In genomic region chr14:31193791-31194190, GRCm38 (mm10) we compare ENCODE assay signal across 19 mouse cellular contexts. TPM values are rescaled to one million over a fixed set of nuclear protein-coding genes. Genes with fewer than 3 reads are reported as not detected.
A peak's percentile ranks its signal among the peaks of the same experiment; 100 is the strongest.
DNase-seq lines count a peak whose midpoint lies in the region; ATAC-seq and TF ChIP-seq lines count a peak whose summit lies in the region.
"Had no signal": no experiment of that assay in that cellular context is flagged by ENCODE, and none has a peak within 500 bp of the region (broad histone marks: within the 10 kb centered on the region; RNA-seq: fewer than 3 reads in every experiment).

No protein-coding gene starts in this region.

- no peaks in the 10 kb centered on the region for H3K27me3 ChIP-seq in heart, adult 2 months (ENCODE audit: control insufficient read depth, insufficient read depth, low read length)
- H3K27me3 ChIP-seq: embryonic facial prominence, embryonic 13.5 days; limb, embryonic 15.5 days; megakaryocyte, embryonic 14.5 days had no signal

- TF ChIP-seq CTCF in heart, adult 2 months (IDR thresholded peaks at IDR 0.05), result no peak

- TF ChIP-seq POLR2A in heart, adult 2 months (IDR thresholded peaks at IDR 0.05; ENCODE audit: insufficient read depth, low read depth, low read length), result no peak

- peaks cover 20% of the 10 kb centered on the region for H3K4me1 ChIP-seq in heart, adult 2 months (ENCODE audit: control insufficient read depth, insufficient read depth, low read length)

- no peak overlapping the region for H3K9ac ChIP-seq in heart, adult 2 months (ENCODE audit: low read depth, low read length)
- H3K9ac ChIP-seq: embryonic facial prominence, embryonic 13.5 days; limb, embryonic 15.5 days had no signal

- peak; percentile 52 to 60 for DNase-seq in cerebellum, postnatal 10 days
- DNase-seq in heart, adult 2 months, result no peak
- DNase-seq in heart, postnatal 36 days, result no peak
- peak; percentile 61 for DNase-seq in layer of hippocampus, adult 9-11 months
- DNase-seq in layer of hippocampus, postnatal 25 days (ENCODE audit: extremely low spot score in 1 of 2, low spot score in 1 of 2), result no peak
- peak; percentile 67 for DNase-seq in brain, adult 2 months (ENCODE audit: low read depth, low spot score)
- no peak for DNase-seq in neural tube, embryonic 10.5 days (ENCODE audit: extremely low spot score, low spot score)
- DNase-seq: adrenal gland, adult 8-10 months; kidney, adult 8-10 months; kidney, postnatal 25 days; lung, adult 2 months had no signal

- H3K36me3 ChIP-seq in heart, adult 2 months (ENCODE audit: control insufficient read depth, insufficient read depth, low read length), result peaks cover 24% of the 10 kb centered on the region

- intact Hi-C loops in heart, adult 2 months (cut with DNase I), result loop anchor here (2.0 kb wide), 2 partner anchors 25 to 65 kb away; partner anchors contain the start of genes Smim4 and Stab1
- intact Hi-C loops in heart, postnatal 36 days (cut with DNase I), result loop anchor here (2.0 kb wide), 1 partner anchor 63 kb away; the partner anchor contains the start of gene Nt5dc2

- H3K4me3 ChIP-seq in heart, adult 2 months, result no peak overlapping the region
- H3K4me3 ChIP-seq: embryonic facial prominence, embryonic 13.5 days; limb, embryonic 15.5 days; megakaryocyte, embryonic 14.5 days had no signal

- ATAC-seq in cerebellum, adult (ENCODE audit: insufficient number of reproducible peaks, low FRiP score, low TSS enrichment), result no peak
- ATAC-seq: midbrain, embryonic 16.5 days had no signal

- peak overlapping the region; percentile 76 for H3K27ac ChIP-seq in heart, adult 2 months
- H3K27ac ChIP-seq: embryonic facial prominence, embryonic 13.5 days; limb, embryonic 15.5 days; stomach, postnatal 0 days had no signal

- no peak for TF ChIP-seq EP300 in heart, adult 2 months (IDR thresholded peaks at IDR 0.05; ENCODE audit: insufficient read depth, low read depth, low read length)

- 29% methylated on average over 7 of the region's 7 CpGs for WGBS in heart, adult 2 months

- H3K79me2 ChIP-seq in heart, adult 2 months (replicated peaks; ENCODE audit: control insufficient read depth, insufficient read depth, low read length), result peaks cover 2% of the 10 kb centered on the region

RNA-seq across cellular contexts. Expression of gene Tnnc1, which starts 14.3 kb away (rescaled TPM):
- 1,000 to 10,000 TPM; 5,084 to 5,508 TPM for total RNA-seq in heart, adult 2 months (2021)
- polyA plus RNA-seq in heart, adult 2 months (2012; rRNA removed), result 4,851 and 5,939 TPM in 2 replicates
- total RNA-seq in heart, postnatal 36 days (2021), result 1,000 to 10,000 TPM; 4,706 to 5,436 TPM
- total RNA-seq in layer of hippocampus, postnatal 25 days (2021), result 1 to 10 TPM; 2.2 to 3.1 TPM
- polyA plus RNA-seq: inflammation-experienced regulatory T-cells, adult 6 months had no signal

RNA-seq across cellular contexts. Expression of gene Nisch, which starts 23.0 kb away (rescaled TPM):
- 100 to 1,000 TPM; 123 to 129 TPM for total RNA-seq in heart, adult 2 months (2021)
- 187 and 223 TPM in 2 replicates for polyA plus RNA-seq in heart, adult 2 months (2012; rRNA removed)
- total RNA-seq in heart, postnatal 36 days (2021), result 100 to 1,000 TPM; 128 to 143 TPM
- total RNA-seq in layer of hippocampus, postnatal 25 days (2021), result 100 to 1,000 TPM; 431 to 467 TPM

RNA-seq across cellular contexts. Expression of gene Sema3g, which starts 23.9 kb away (rescaled TPM):
- total RNA-seq in heart, adult 2 months (2021), result 10 to 100 TPM; 15.0 to 15.1 TPM
- 6.1 and 8.0 TPM in 2 replicates for polyA plus RNA-seq in heart, adult 2 months (2012; rRNA removed)
- 10 to 100 TPM; 14.2 to 18.3 TPM for total RNA-seq in heart, postnatal 36 days (2021)
- 1 to 10 TPM; 4.4 to 5.0 TPM for total RNA-seq in layer of hippocampus, postnatal 25 days (2021)
- total RNA-seq: granulocyte monocyte progenitor cell, adult 5-6 weeks had no signal
- polyA plus RNA-seq: inflammation-experienced regulatory T-cells, adult 6 months had no signal

RNA-seq across cellular contexts. Expression of gene Stab1, which starts 25.4 kb away (rescaled TPM):
- total RNA-seq in heart, adult 2 months (2021), result 10 to 100 TPM; 64.2 to 65.0 TPM
- 77.0 and 90.8 TPM in 2 replicates for polyA plus RNA-seq in heart, adult 2 months (2012; rRNA removed)
- total RNA-seq in heart, postnatal 36 days (2021), result 10 to 100 TPM; 66.1 to 85.9 TPM
- 10 to 100 TPM; 13.9 to 17.5 TPM for total RNA-seq in layer of hippocampus, postnatal 25 days (2021)
- total RNA-seq: granulocyte monocyte progenitor cell, adult 5-6 weeks had no signal

RNA-seq across cellular contexts. Expression of gene Phf7, which starts 57.3 kb away (rescaled TPM):
- total RNA-seq in heart, adult 2 months (2021), result 1 to 10 TPM; 2.9 to 3.6 TPM
- 3.1 and 5.7 TPM in 2 replicates for polyA plus RNA-seq in heart, adult 2 months (2012; rRNA removed)
- total RNA-seq in heart, postnatal 36 days (2021), result 1 to 10 TPM; 3.8 to 4.3 TPM
- 1 to 10 TPM; 3.6 to 4.1 TPM for total RNA-seq in layer of hippocampus, postnatal 25 days (2021)

Comparison
In these comparisons a context has a peak if more than half of its experiments do, and no peak if none do; other contexts are left out.
1. DNase-seq: peak in cerebellum, postnatal 10 days (2 of 2), layer of hippocampus, adult 9-11 months (single experiment) and brain, adult 2 months (single experiment); none in heart, adult 2 months (0 of 2), heart, postnatal 36 days (0 of 2), layer of hippocampus, postnatal 25 days (0 of 2) and neural tube, embryonic 10.5 days (single experiment).
2. RNA of gene Tnnc1, which starts 14.3 kb away (total RNA-seq): 5,084 to 5,508 TPM in heart, adult 2 months and 4,706 to 5,436 TPM in heart, postnatal 36 days; 2.2 to 3.1 TPM in layer of hippocampus, postnatal 25 days; every median in the first group is over 1,000 times any median in the second.